Mouse (Mus musculus): Measurements from ENCODE around the gene Dchs1. TPM values are rescaled to one million over a fixed set of nuclear protein-coding genes. Genes with fewer than 3 reads are reported as not detected.

Dchs1 gene
- total RNA-seq, 1 experiment from 2014 or later, result 0.18 TPM

DNA sequence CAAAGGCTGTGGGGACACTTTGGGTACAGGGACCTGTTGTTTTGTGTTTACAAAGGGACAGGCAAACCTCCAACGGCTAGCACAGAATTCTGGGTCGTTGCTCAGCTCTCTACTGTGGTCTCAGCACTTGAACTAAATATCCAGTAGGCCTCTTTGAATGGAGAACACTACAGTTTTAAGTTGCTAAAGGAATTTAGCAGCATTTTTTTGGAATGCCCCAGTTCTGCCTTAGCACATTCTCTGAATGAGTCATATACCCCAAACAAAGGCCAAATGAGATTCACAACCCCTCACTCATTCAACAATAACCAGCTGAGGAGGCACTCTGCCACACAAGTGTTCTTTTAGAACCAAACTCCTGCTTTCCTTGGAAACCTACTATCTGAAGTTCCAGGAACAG, 65.5 kb downstream of the Dchs1 start:
- ATAC-seq (replicated peaks; ENCODE audit: low read depth, poor library complexity, severe bottlenecking), result no peak

DNA sequence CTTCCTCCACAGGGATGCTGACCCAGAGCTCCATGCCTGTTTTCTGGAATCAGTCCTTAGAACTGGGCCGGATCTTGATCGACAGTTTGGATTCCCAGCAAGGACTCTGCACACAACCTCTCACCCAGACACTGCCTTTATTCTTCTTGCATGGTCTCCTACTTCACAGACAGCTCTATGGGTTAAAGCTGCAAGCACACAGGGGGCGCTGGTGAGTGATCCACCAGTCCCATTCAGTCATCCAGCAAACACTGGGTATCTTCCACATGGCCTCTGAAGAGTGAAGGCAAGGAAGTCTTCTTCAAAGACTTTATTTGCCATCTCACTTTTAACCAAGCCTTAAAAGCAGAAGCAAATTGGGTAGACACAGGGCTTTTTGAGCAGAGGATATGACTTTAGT, 72.1 kb downstream of the Dchs1 start:
- ATAC-seq (replicated peaks; ENCODE audit: low read depth, poor library complexity, severe bottlenecking), result peak; percentile 60; the same call in 1 of the 2 replicates

DNA sequence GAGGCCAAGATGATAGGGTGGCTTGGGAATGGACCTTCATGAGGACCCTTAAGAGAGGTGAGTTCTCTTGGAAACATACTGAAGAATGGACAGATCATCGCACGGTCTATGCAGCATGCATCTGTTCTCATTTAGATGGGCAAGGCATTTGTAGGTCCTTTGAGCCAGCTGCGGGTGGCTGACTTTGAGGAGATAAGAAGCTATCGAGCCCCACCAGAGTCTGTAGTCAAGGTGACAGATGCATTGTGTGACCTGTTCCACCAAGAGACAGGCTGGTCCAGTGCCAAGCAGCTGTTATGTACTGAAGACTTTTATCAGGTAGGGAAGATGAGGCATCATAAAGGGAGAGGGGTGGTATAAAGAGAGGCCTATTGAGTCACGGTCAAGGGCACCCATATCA, 78.7 kb downstream of the Dchs1 start:
- peak; percentile 50; the same call in 1 of the 2 replicates for ATAC-seq (replicated peaks; ENCODE audit: low read depth, poor library complexity, severe bottlenecking)

DNA sequence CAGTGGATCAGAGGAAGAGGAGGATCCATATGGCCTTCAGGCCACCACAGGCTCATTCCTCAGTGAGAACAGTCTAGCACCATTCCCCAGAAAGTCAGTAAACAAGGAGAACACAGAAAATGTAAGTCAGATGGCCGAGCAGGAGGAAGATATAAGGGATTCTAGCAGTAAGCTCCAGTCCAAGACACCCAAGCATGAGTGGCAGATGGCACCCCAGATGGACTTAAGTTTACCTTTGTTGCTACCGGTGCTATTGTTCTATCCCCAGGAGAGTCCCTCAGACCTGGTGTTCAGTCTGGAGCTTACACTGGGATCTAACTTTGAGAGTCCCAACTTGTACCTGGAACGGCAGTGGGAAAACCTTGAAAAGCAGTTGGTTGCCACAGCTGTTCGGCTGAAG, 83.6 kb downstream of the Dchs1 start:
- no peak for ATAC-seq (replicated peaks; ENCODE audit: low read depth, poor library complexity, severe bottlenecking)

DNA sequence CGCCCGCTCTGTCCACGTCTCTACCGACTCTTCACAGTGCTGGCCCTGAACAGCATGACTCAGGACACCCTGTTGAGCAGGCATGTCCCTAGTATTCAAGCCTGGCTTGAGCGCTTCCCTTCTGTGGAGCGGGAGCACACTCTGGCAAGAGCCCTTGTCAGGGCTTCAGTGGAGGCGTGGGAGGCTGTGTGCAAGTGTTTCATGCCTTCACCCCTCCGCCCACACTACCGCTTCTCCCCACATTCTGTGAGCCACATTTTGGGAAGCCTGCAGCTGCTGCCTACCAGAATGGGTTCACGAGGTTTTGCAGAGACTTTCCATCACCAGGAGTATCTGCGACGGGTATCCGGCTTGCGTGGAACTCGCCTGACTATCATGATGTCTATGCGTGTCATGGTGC, 84.3 kb downstream of the Dchs1 start:
- ATAC-seq (replicated peaks; ENCODE audit: low read depth, poor library complexity, severe bottlenecking), result no peak

Other genes with a start within 250 kb of the Dchs1 start
- gene Smpd1, start 233.3 kb downstream of the Dchs1 start, total RNA-seq (2017), result 22.7 and 28.7 TPM in 2 replicates
- 0.64 TPM in 1 of 2 replicates, not detected in the other for gene Apbb1, start 206.0 kb downstream of the Dchs1 start, total RNA-seq (2017)
- not detected in 2 replicates for gene Hpx, start 187.5 kb downstream of the Dchs1 start, total RNA-seq (2017)
- 5.4 and 6.4 TPM in 2 replicates for gene Trim3, start 154.1 kb downstream of the Dchs1 start, total RNA-seq (2017)
- 73.5 and 75.4 TPM in 2 replicates for gene Timm10b, start 147.6 kb downstream of the Dchs1 start, total RNA-seq (2017)
- gene Arfip2, start 147.2 kb downstream of the Dchs1 start, total RNA-seq (2017), result 28.3 and 30.8 TPM in 2 replicates
- gene Gm45799, start 147.1 kb downstream of the Dchs1 start, total RNA-seq (2017), result 0.15 and 9.0 TPM in 2 replicates
- gene Dnhd1, start 136.8 kb downstream of the Dchs1 start, total RNA-seq (2017), result 1.5 and 3.0 TPM in 2 replicates
- 100 and 110 TPM in 2 replicates for gene Ilk, start 51.1 kb downstream of the Dchs1 start, total RNA-seq (2017)
- gene Rrp8, start 50.3 kb downstream of the Dchs1 start, total RNA-seq (2017), result 26.5 and 32.6 TPM in 2 replicates
- 179 and 220 TPM in 2 replicates for gene Taf10, start 43.3 kb downstream of the Dchs1 start, total RNA-seq (2017)
- 18.3 and 25.7 TPM in 2 replicates for gene Tpp1, start 35.4 kb downstream of the Dchs1 start, total RNA-seq (2017)
- gene Mrpl17, start 23.4 kb upstream of the Dchs1 start, total RNA-seq (2017), result 27.6 and 53.7 TPM in 2 replicates
- gene Gm4070, start 166.3 kb upstream of the Dchs1 start, total RNA-seq (2017), result 112 and 122 TPM in 2 replicates

All from common myeloid progenitor, adult 5-6 weeks (primary cell).